Mouse (Mus musculus) neural tube, embryonic 11.5 days (tissue): Measurements from ENCODE around the gene Klhl26. TPM values are rescaled to one million over a fixed set of nuclear protein-coding genes. Genes with fewer than 3 reads are reported as not detected.

ENCODE experiments used
- ATAC-seq: fragments of 200-750 bp; cut with Nextera tagmentation; 2 replicates; pipeline ENCODE4 v1.8.0; 2017; ENCODE audit warnings: moderate number of reproducible peaks, mild to moderate bottlenecking, moderate TSS enrichment, moderate library complexity; ENCODE audit not compliant: insufficient read depth, low FRiP score, low TSS enrichment
- DNase-seq: peaks from one replicate; pipeline ENCODE4 v3.0.0-alpha.2; 2015; ENCODE audit warnings: low spot score
- H3K27ac ChIP-seq: fragments of 300-500 bp; sonication (generic); 2 replicates; pipeline ENCODE4 v1.5.1; 2014; ENCODE audit warnings: low read depth, mild to moderate bottlenecking, low read length
- H3K27me3 ChIP-seq: fragments of 300-500 bp; sonication (generic); 2 replicates; pipeline ENCODE4 v1.6.1; 2014; ENCODE audit warnings: mild to moderate bottlenecking, low read length, mixed read lengths; ENCODE audit not compliant: control insufficient read depth, insufficient read depth
- H3K36me3 ChIP-seq: fragments of 300-500 bp; sonication (generic); 2 replicates; pipeline ENCODE4 v1.6.1; 2014; ENCODE audit warnings: mild to moderate bottlenecking, low read length, moderate library complexity, mixed read lengths; ENCODE audit not compliant: control insufficient read depth, insufficient read depth
- H3K4me1 ChIP-seq: fragments of 300-500 bp; sonication (generic); 2 replicates; pipeline ENCODE4 v1.6.1; 2014; ENCODE audit warnings: low read length, mixed read lengths; ENCODE audit not compliant: control insufficient read depth, insufficient read depth
- H3K4me2 ChIP-seq: fragments of 300-500 bp; sonication (generic); 2 replicates; pipeline ENCODE4 v1.6.1; 2014; ENCODE audit warnings: low read depth, mild to moderate bottlenecking, moderate library complexity
- H3K4me3 ChIP-seq: fragments of 300-500 bp; sonication (generic); 2 replicates; pipeline ENCODE4 v1.5.1; 2014; ENCODE audit warnings: low read depth, low read length
- H3K9ac ChIP-seq: fragments of 300-500 bp; sonication (generic); 2 replicates; pipeline ENCODE4 v1.6.1; 2014; ENCODE audit warnings: mild to moderate bottlenecking, low read length
- H3K9me3 ChIP-seq: fragments of 300-500 bp; sonication (generic); 2 replicates; pipeline ENCODE4 v1.6.1; 2016; ENCODE audit warnings: low read length; ENCODE audit not compliant: control insufficient read depth
- WGBS: fragments of 180-500 bp; shearing (Covaris S2); extraction: QIAGEN DNeasy Blood & Tissue Kit; methylation state at CpG from one replicate; pipeline ENCODE4 v1.1.7; 2014; 5-methylcytosine and 5-hydroxymethylcytosine counted together
- polyA plus RNA-seq: library from polyadenylated mRNA; unstranded; fragments of >200 nt; fragmentation: Nextera tagmentation; extraction: Ambion mirVana; gene quantifications from 2 replicates; pipeline ENCODE4 v1.2.1, GENCODE M21; 2014

Klhl26 gene
- polyA plus RNA-seq, 1 experiment from 2014 or later = 17.0 TPM

DNA sequence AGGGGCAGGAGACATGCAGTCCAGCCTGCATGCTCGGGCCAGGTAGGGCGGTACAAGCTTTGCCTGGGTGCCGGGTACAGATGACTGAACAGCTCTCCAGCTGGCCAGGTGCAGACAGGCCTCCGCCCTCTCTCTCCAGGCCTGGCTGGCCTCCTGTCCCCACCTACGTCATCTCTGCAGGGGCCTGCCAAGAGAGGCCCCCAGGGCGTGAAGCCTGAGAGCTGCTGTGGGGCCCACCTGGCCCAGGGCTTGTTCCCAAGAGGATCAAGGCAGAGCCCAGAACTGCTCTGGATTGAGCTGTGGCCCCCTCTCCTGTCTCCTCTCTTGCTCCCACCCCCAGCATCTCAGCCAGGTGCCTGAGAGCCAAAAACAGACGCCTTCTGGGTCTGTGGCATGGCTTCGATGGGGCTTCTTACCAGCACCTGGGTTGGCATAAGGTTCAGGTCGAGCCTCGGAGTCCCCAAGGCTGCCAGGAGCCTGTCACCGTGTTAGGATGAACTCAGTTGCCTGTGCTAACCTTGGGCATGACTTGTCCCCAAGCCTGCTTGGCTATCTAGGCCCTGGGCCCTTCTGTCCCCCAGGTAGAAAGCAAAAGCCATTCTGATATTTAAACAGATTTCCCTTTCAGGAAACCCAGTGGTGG is 70.2 kb downstream of the Klhl26 start:
- WGBS = 76% methylated on average over 11 of the region's 11 CpGs
- no peak overlapping the region for H3K4me2 ChIP-seq
- no peak overlapping the region for H3K9ac ChIP-seq

DNA sequence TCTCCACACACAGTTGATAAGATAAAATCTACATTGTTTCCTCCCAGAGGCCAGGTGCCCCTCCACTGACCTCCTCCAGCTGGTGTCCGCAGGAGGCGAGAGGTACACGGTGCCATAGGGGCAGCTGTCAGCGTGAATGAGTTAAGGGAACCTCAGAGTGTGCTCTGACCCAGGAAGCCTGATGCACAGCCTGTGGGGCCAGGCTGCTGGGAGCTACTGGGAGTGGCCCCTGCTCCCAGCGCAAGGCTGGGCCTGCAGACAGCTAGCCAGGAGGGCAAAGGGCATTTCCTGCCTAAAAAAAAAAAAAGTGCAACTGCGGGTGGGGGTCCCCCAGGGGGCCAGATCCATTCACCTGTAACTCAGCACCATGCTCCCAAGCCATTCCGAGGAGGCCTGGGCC is 71.6 kb downstream of the Klhl26 start:
- ATAC-seq = no peak
- H3K36me3 ChIP-seq = peaks cover 5% of the 10 kb centered on the region
- no peak for DNase-seq
- H3K27ac ChIP-seq = no peak overlapping the region
- H3K9me3 ChIP-seq = no peaks in the 10 kb centered on the region
- H3K4me1 ChIP-seq = peaks cover 7% of the 10 kb centered on the region; the same call in 1 of the 2 replicates
- no peak overlapping the region for H3K9ac ChIP-seq
- no peaks in the 10 kb centered on the region for H3K27me3 ChIP-seq
- H3K4me2 ChIP-seq = no peak overlapping the region
- WGBS = 60% methylated on average over 7 of the region's 7 CpGs
- no peak overlapping the region for H3K4me3 ChIP-seq

More for the DNA sequence above, 70.2 kb downstream of the Klhl26 start:
- Histone ChIP-seq H3K36me3 (peaks cover 5% of the 10 kb centered on the region), H3K27ac (no peak overlapping the region), H3K4me3 (no peak overlapping the region), H3K27me3 (no peaks in the 10 kb centered on the region), H3K9me3 (no peaks in the 10 kb centered on the region), H3K4me1 (peaks cover 7% of the 10 kb centered on the region; the same call in 1 of the 2 replicates)
- no peak for ATAC-seq
- DNase-seq = no peak

DNA sequence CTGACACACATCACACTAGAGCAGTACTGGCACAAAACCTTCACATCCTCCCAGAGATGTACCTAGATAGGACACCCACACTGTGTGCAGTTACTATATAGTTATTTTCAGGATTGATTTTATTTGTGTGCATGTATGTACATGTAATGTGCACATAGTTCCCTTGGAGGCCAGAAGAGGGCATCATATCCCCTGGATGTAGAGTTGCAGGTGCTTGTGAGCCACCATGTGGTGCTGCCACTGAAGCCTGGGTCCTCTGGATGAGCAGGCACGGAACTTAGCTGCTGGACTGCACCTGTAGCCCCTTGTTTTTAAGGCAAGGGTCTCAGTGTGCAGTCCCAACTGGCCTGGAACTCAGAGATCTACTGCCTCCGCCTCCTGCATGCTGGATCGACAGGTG is 72.6 kb downstream of the Klhl26 start:
- peaks cover 5% of the 10 kb centered on the region for H3K36me3 ChIP-seq
- no peak for ATAC-seq
- no peak overlapping the region for H3K4me2 ChIP-seq

More for the DNA sequence above, 72.6 kb downstream of the Klhl26 start:
- H3K9me3 ChIP-seq = no peaks in the 10 kb centered on the region
- no peak overlapping the region for H3K27ac ChIP-seq
- DNase-seq = no peak
- H3K9ac ChIP-seq = no peak overlapping the region
- H3K27me3 ChIP-seq = no peaks in the 10 kb centered on the region
- no peak overlapping the region for H3K4me3 ChIP-seq
- 92% methylated on average over 3 of the region's 3 CpGs for WGBS
- peaks cover 7% of the 10 kb centered on the region; the same call in 1 of the 2 replicates for H3K4me1 ChIP-seq

Other genes with a start within 250 kb of the Klhl26 start
- gene Sugp2, start 242.7 kb downstream of the Klhl26 start, polyA plus RNA-seq = 48.3 and 50.6 TPM in 2 replicates
- gene Armc6, start 242.5 kb downstream of the Klhl26 start, polyA plus RNA-seq = 37.9 and 43.2 TPM in 2 replicates
- 77.7 and 80.4 TPM in 2 replicates for gene Homer3, start 194.1 kb downstream of the Klhl26 start, polyA plus RNA-seq
- 51.4 and 55.2 TPM in 2 replicates for gene Ddx49, start 174.5 kb downstream of the Klhl26 start, polyA plus RNA-seq
- gene Cope, start 174.4 kb downstream of the Klhl26 start, polyA plus RNA-seq = 272 and 283 TPM in 2 replicates
- gene Cers1, start 161.2 kb downstream of the Klhl26 start, polyA plus RNA-seq = 6.8 and 6.9 TPM in 2 replicates
- 0.93 and 1.5 TPM in 2 replicates for gene Gdf1, start 147.2 kb downstream of the Klhl26 start, polyA plus RNA-seq
- 24.0 and 24.1 TPM in 2 replicates for gene Upf1, start 123.7 kb downstream of the Klhl26 start, polyA plus RNA-seq
- 0.16 and 0.32 TPM in 2 replicates for gene Comp, start 103.4 kb downstream of the Klhl26 start, polyA plus RNA-seq
- 16.1 and 17.9 TPM in 2 replicates for gene Crtc1, start 37.4 kb downstream of the Klhl26 start, polyA plus RNA-seq
- 19.3 and 20.7 TPM in 2 replicates for gene Tmem59l, start 10.4 kb upstream of the Klhl26 start, polyA plus RNA-seq
- 3.4 and 3.7 TPM in 2 replicates for gene Crlf1, start 16.2 kb upstream of the Klhl26 start, polyA plus RNA-seq
- 118 and 132 TPM in 2 replicates for gene Rex1bd, start 29.8 kb upstream of the Klhl26 start, polyA plus RNA-seq
- 809 and 814 TPM in 2 replicates for gene Uba52, start 33.8 kb upstream of the Klhl26 start, polyA plus RNA-seq
- gene Fkbp8, start 50.8 kb upstream of the Klhl26 start, polyA plus RNA-seq = 243 and 252 TPM in 2 replicates
- gene Kxd1, start 51.0 kb upstream of the Klhl26 start, polyA plus RNA-seq = 49.8 and 53.8 TPM in 2 replicates
- 18.8 and 22.2 TPM in 2 replicates for gene Ell, start 62.5 kb upstream of the Klhl26 start, polyA plus RNA-seq
- 87.9 and 90.7 TPM in 2 replicates for gene Isyna1, start 117.4 kb upstream of the Klhl26 start, polyA plus RNA-seq
- gene Ssbp4, start 131.9 kb upstream of the Klhl26 start, polyA plus RNA-seq = 125 and 137 TPM in 2 replicates
- gene Lrrc25, start 139.2 kb upstream of the Klhl26 start, polyA plus RNA-seq = 0.85 and 1.2 TPM in 2 replicates
- 0.28 TPM in 1 of 2 replicates, not detected in the other for gene Gdf15, start 155.5 kb upstream of the Klhl26 start, polyA plus RNA-seq
- gene Pgpep1, start 183.4 kb upstream of the Klhl26 start, polyA plus RNA-seq = 246 and 268 TPM in 2 replicates
- 298 and 301 TPM in 2 replicates for gene Lsm4, start 196.3 kb upstream of the Klhl26 start, polyA plus RNA-seq
- 167 and 171 TPM in 2 replicates for gene Jund, start 222.0 kb upstream of the Klhl26 start, polyA plus RNA-seq
- not detected in 2 replicates for gene Iqcn, start 226.5 kb upstream of the Klhl26 start, polyA plus RNA-seq
- not detected in 2 replicates for gene Gm3336, start 241.6 kb upstream of the Klhl26 start, polyA plus RNA-seq
- gene Pde4c, start 246.8 kb upstream of the Klhl26 start, polyA plus RNA-seq = 0.42 TPM in 1 of 2 replicates, not detected in the other